Mouse (Mus musculus) myocyte (in vitro differentiated cells): ENCODE data around the gene Ninl.

Experiments used
- MAX ChIP-seq: IDR thresholded peaks from one replicate; pipeline ENCODE4 v1.6.1; 2011; ENCODE audit warnings: low read depth, mild to moderate bottlenecking, control low read depth
- POLR2A ChIP-seq: IDR thresholded peaks from one replicate; pipeline ENCODE4 v1.6.1; 2011; ENCODE audit warnings: low read depth, mild to moderate bottlenecking, control low read depth, moderate library complexity; ENCODE audit not compliant: insufficient read length
- POLR2AphosphoS2 ChIP-seq: IDR thresholded peaks from one replicate; pipeline ENCODE4 v1.6.1; 2011; ENCODE audit warnings: low read depth, control low read depth; ENCODE audit not compliant: insufficient read length
- REST ChIP-seq: IDR thresholded peaks from one replicate; pipeline ENCODE4 v1.6.1; 2011; ENCODE audit warnings: mild to moderate bottlenecking, control low read depth, moderate library complexity; ENCODE audit not compliant: insufficient read depth, insufficient read length
- TCF12 ChIP-seq: IDR thresholded peaks from one replicate; pipeline ENCODE4 v1.6.1; 2011; ENCODE audit warnings: mild to moderate bottlenecking, control low read depth; ENCODE audit not compliant: poor library complexity, insufficient read depth, severe bottlenecking
- USF1 ChIP-seq: IDR thresholded peaks from one replicate; pipeline ENCODE4 v1.6.1; 2011; ENCODE audit warnings: low read depth, mild to moderate bottlenecking, control low read depth, moderate library complexity

- TF ChIP-seq USF1 (no peak), POLR2A (no peak), MAX (no peak), POLR2AphosphoS2 (no peak), REST (no peak), TCF12 (no peak)
Observed at GRCm38 (mm10) chr2:150997618-150998017, 41.6 kb downstream of the Ninl start.
